Mouse (Mus musculus): Measurements from ENCODE around the gene Itga10. TPM values are rescaled to one million over a fixed set of nuclear protein-coding genes. Genes with fewer than 3 reads are reported as not detected.
"Not testable (repeated sequence)": the region's sequence is repeated elsewhere in the genome, so short reads cannot be mapped to it uniquely, and the experiment has no call there.

Itga10 gene
- polyA plus RNA-seq, 1 experiment from 2014 or later, result 0.75 TPM

- WGBS, result 2% methylated on average over 60 of the region's 60 CpGs
- peak within 1 kb of the TSS; percentile 81 for H3K27ac ChIP-seq (ENCODE audit: poor library complexity, severe bottlenecking)
- peaks cover 51% of the 10 kb centered on the region for H3K36me3 ChIP-seq
- H3K9ac ChIP-seq, result peak within 1 kb of the TSS; percentile 93
- ATAC-seq (ENCODE audit: insufficient number of reproducible peaks, low FRiP score), result peak; percentile 91
- peak within 1 kb of the TSS; percentile 72 for H3K4me2 ChIP-seq
- peak within 1 kb of the TSS; percentile 73 for H3K4me3 ChIP-seq
- no peaks in the 10 kb centered on the region for H3K9me3 ChIP-seq (replicated peaks)
- peaks cover 27% of the 10 kb centered on the region for H3K4me1 ChIP-seq (replicated peaks)
- no peaks in the 10 kb centered on the region for H3K27me3 ChIP-seq (replicated peaks)
Measured at GRCm38 (mm10) chr3:96634928-96635879, 10.2 kb upstream of the Itga10 start, which contains the start of the genes Pex11b and Gm42957. TSS of gene Pex11b (plus strand) at chr3:96635376. TSS of gene Gm42957 (plus strand) at chr3:96635474.

GRCm38 (mm10) chr3:96635906-96636305 lies 9.5 kb upstream of the Itga10 start:
- no peak for ATAC-seq (ENCODE audit: insufficient number of reproducible peaks, low FRiP score)
- Histone ChIP-seq H3K4me1 (replicated peaks) (peaks cover 21% of the 10 kb centered on the region), H3K27ac (ENCODE audit: poor library complexity, severe bottlenecking) (peak overlapping the region; percentile 81; the same call in 1 of the 2 replicates), H3K36me3 (peaks cover 55% of the 10 kb centered on the region), H3K4me2 (peak overlapping the region; percentile 72), H3K9me3 (replicated peaks) (no peaks in the 10 kb centered on the region), H3K27me3 (replicated peaks) (no peaks in the 10 kb centered on the region), H3K4me3 (peak overlapping the region; percentile 73), H3K9ac (peak overlapping the region; percentile 93)
- WGBS, result 9% methylated on average over 15 of the region's 15 CpGs

DNA sequence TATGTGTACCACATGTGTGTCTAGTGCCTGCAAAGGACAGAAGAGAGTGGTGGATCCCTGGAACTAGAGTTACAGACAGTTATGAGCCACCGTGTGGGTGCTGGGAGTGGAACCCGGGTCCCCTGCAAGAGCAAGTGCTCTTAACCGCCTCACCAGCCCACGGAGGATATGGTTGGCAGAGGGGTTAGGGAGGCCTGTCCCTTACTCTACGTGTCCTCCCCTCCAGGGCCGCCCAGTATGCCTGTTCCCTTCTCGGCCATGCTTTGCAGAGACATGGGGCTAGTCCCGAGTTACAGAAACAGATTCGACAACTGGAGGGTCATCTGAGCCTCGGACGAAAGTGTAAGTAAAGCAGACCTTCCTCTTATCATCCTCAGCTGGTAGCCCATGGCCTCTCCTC lies 8.9 kb upstream of the Itga10 start:
- H3K36me3 ChIP-seq, result peaks cover 56% of the 10 kb centered on the region
- H3K4me2 ChIP-seq, result peak overlapping the region; percentile 72
- H3K27ac ChIP-seq (ENCODE audit: poor library complexity, severe bottlenecking), result no peak overlapping the region
- H3K4me3 ChIP-seq, result peak overlapping the region; percentile 73
- H3K4me1 ChIP-seq (replicated peaks), result peaks cover 18% of the 10 kb centered on the region
- WGBS, result 63% methylated on average over 11 of the region's 11 CpGs
- H3K27me3 ChIP-seq (replicated peaks), result no peaks in the 10 kb centered on the region
- no peaks in the 10 kb centered on the region for H3K9me3 ChIP-seq (replicated peaks)
- H3K9ac ChIP-seq, result peak overlapping the region; percentile 93; the same call in 1 of the 2 replicates
- ATAC-seq (ENCODE audit: insufficient number of reproducible peaks, low FRiP score), result no peak

- Histone ChIP-seq H3K9ac (no peak overlapping the region), H3K27me3 (replicated peaks) (no peaks in the 10 kb centered on the region), H3K36me3 (peaks cover 59% of the 10 kb centered on the region), H3K4me1 (replicated peaks) (peaks cover 18% of the 10 kb centered on the region), H3K9me3 (replicated peaks) (no peaks in the 10 kb centered on the region), H3K4me3 (no peak overlapping the region), H3K27ac (ENCODE audit: poor library complexity, severe bottlenecking) (no peak overlapping the region), H3K4me2 (no peak overlapping the region)
- ATAC-seq (ENCODE audit: insufficient number of reproducible peaks, low FRiP score), result no peak
- 59% methylated on average over 1 of the region's 1 CpGs for WGBS
Measured at GRCm38 (mm10) chr3:96639219-96639618, 6.2 kb upstream of the Itga10 start.

GRCm38 (mm10) chr3:96647365-96647764 lies 2.0 kb downstream of the Itga10 start:
- Histone ChIP-seq H3K4me2 (no peak overlapping the region), H3K9me3 (replicated peaks) (no peaks in the 10 kb centered on the region), H3K4me1 (replicated peaks) (peaks cover 13% of the 10 kb centered on the region), H3K36me3 (peaks cover 16% of the 10 kb centered on the region), H3K4me3 (no peak overlapping the region), H3K27me3 (replicated peaks) (no peaks in the 10 kb centered on the region), H3K27ac (ENCODE audit: poor library complexity, severe bottlenecking) (no peak overlapping the region), H3K9ac (no peak overlapping the region)
- WGBS, result 79% methylated on average over 3 of the region's 3 CpGs
- no peak for ATAC-seq (ENCODE audit: insufficient number of reproducible peaks, low FRiP score)

DNA sequence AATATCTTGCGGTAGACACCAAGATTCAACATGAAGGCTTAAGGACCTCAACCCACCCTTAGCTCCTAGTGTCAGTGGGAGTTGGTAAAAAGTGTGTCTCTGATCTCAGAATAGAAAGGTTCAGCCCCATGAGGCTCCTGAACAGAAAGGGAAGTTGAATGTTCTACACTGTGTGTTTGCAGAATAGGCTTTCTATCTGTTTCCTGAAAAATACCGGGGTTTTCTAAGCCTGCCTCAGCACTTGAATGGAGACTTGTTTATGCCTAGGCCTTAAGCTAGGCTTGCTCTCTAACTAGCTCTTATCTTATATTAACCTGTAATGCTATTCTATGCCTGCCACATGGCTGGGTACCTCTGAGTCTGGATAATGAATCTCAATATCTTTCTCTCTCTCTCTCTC lies 15.5 kb downstream of the Itga10 start:
- Histone ChIP-seq H3K27me3 (replicated peaks) (no peaks in the 10 kb centered on the region), H3K4me1 (replicated peaks) (peaks cover 10% of the 10 kb centered on the region), H3K4me3 (no peak overlapping the region), H3K36me3 (no peaks in the 10 kb centered on the region), H3K9me3 (replicated peaks) (no peaks in the 10 kb centered on the region), H3K9ac (no peak overlapping the region), H3K4me2 (no peak overlapping the region), H3K27ac (ENCODE audit: poor library complexity, severe bottlenecking) (no peak overlapping the region)
- no peak for ATAC-seq (ENCODE audit: insufficient number of reproducible peaks, low FRiP score)
- WGBS, result 75% methylated on average over 2 of the region's 2 CpGs

DNA sequence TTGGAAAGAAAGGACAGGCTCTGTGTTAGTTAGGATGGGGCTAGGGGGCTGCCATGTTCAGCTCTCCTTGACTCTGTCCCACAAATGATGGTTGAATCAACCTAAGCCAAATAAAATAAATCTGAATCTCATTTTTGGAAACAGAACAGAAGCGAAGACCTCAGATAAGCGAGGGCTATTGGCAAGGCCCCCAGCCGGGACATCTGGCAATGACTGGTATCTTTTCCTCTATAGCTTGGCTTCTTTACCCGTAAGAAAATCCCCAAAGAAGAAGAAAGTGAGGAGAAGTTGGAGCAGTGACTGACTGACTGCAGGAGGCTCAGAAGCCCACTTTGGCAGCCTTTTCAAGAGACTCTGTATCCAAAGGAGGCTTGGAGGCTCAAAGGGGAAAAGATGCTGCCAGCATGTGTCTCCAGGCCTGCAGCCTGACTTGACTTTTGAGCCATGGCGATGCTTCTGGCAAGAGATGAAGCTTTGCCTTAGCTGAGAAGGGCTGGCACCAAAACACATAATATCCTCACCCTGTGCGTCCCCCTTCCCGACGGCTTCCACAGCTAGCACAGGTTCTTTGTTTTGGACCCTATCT lies 17.4 kb downstream of the Itga10 start:
- Histone ChIP-seq H3K27ac (ENCODE audit: poor library complexity, severe bottlenecking) (peak overlapping the region; percentile 1; the same call in 1 of the 2 replicates), H3K9me3 (replicated peaks) (no peaks in the 10 kb centered on the region), H3K9ac (no peak overlapping the region), H3K4me1 (replicated peaks) (peaks cover 10% of the 10 kb centered on the region), H3K36me3 (no peaks in the 10 kb centered on the region), H3K4me2 (peak overlapping the region; percentile 67), H3K4me3 (0 out of 2 replicates have a peak overlapping the region, but pooled peaks have one; percentile 28), H3K27me3 (replicated peaks) (no peaks in the 10 kb centered on the region)
- 46% methylated on average over 8 of the region's 8 CpGs for WGBS
- no peak for ATAC-seq (ENCODE audit: insufficient number of reproducible peaks, low FRiP score)

DNA sequence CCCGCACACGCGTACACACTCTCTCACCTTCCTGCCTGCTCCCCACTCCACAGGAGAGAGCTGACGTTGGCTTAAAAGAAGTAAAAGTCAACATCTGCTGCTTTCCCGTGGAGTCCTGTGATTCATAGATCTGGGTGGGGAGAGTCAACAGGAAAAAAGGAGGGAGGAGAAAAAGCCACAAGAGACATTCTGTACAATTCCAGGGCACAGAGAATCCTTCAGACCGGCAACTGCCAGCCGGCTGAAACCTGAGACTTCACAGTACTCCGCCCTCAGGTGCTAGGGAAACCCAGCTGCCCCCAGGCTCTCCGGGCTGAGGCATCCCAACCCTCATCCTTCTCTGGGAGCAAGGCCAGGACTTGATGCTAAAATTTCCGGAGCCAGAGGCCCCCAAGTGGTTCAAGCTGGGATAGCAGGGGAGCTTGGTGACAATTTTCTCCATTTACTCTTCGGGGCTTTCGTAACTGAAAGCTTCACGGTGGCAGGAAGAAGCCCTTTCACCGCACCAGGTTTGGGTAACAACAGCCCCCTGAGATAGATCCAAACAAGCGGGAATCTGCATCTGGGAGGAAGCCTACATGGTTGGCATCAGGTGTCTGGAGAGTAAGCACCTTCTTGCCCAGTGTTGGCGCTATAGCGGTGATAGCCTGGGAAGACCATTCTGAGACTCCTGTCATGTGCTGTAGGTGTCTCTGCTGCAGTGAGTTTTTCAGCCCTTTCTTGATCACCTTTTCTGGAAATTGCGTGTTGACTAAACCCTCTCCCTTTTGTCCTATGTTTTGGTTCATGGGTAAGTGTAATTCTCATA lies 18.3 kb downstream of the Itga10 start:
- Histone ChIP-seq H3K9ac (peak overlapping the region; percentile 21; the same call in 1 of the 2 replicates), H3K9me3 (replicated peaks) (no peaks in the 10 kb centered on the region), H3K4me3 (peak overlapping the region; percentile 28), H3K36me3 (no peaks in the 10 kb centered on the region), H3K27ac (ENCODE audit: poor library complexity, severe bottlenecking) (peak overlapping the region; percentile 1; the same call in 1 of the 2 replicates), H3K4me1 (replicated peaks) (peaks cover 10% of the 10 kb centered on the region), H3K27me3 (replicated peaks) (no peaks in the 10 kb centered on the region), H3K4me2 (peak overlapping the region; percentile 67)
- ATAC-seq (ENCODE audit: insufficient number of reproducible peaks, low FRiP score), result peak; percentile 79
- WGBS, result 5% methylated on average over 18 of the region's 18 CpGs

DNA sequence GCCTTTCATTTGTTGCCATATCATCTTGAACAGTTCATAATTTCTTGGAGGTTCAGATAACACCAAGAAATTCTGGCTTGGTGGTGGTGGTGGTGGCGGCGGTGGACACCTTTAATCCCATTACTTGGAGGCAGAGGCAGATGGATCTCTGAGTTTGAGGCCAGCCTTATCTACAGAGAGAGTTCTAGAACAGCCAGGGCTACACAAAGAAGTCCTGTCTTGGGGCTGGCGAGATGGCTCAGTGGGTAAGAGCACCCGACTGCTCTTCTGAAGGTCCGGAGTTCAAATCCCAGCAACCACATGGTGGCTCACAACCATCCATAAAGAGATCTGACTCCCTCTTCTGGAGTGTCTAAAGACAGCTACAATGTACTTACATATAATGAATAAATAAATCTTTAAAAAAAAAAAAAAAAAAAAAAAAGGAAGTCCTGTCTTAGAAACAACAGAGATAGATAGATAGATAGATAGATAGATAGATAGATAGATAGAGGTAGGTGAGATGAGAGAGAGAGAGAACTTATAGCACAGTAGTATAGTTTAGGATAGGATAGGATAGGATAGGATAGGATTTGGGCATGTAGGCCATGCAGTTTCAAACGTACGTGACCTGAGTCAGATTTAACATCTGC lies 20.5 kb downstream of the Itga10 start:
- H3K9ac ChIP-seq; H3K9me3 ChIP-seq (replicated peaks); ATAC-seq (ENCODE audit: insufficient number of reproducible peaks, low FRiP score); H3K4me3 ChIP-seq; H3K27me3 ChIP-seq (replicated peaks); H3K4me2 ChIP-seq; H3K27ac ChIP-seq (ENCODE audit: poor library complexity, severe bottlenecking); H3K36me3 ChIP-seq: not testable (repeated sequence)
- WGBS, result 80% methylated on average over 7 of the region's 7 CpGs
- peaks cover 17% of the 10 kb centered on the region for H3K4me1 ChIP-seq (replicated peaks)

- no peak for ATAC-seq (ENCODE audit: insufficient number of reproducible peaks, low FRiP score)
- Histone ChIP-seq H3K9ac (no peak overlapping the region), H3K4me3 (no peak overlapping the region), H3K27me3 (replicated peaks) (peaks cover 9% of the 10 kb centered on the region), H3K36me3 (no peaks in the 10 kb centered on the region), H3K4me1 (replicated peaks) (peaks cover 17% of the 10 kb centered on the region), H3K4me2 (no peak overlapping the region), H3K9me3 (replicated peaks) (no peaks in the 10 kb centered on the region), H3K27ac (ENCODE audit: poor library complexity, severe bottlenecking) (no peak overlapping the region)
- 82% methylated on average over 5 of the region's 5 CpGs for WGBS
Measured at GRCm38 (mm10) chr3:96666916-96667315, 21.5 kb downstream of the Itga10 start.

Data from heart, embryonic 12.5 days (tissue).